Mouse (Mus musculus): ENCODE data around the gene Bard1. TPM values are rescaled to one million over a fixed set of nuclear protein-coding genes. Genes with fewer than 3 reads are reported as not detected.

Gene Bard1
- polyA plus RNA-seq, 2 experiments, result 2.6 to 7.1 TPM

DNA sequence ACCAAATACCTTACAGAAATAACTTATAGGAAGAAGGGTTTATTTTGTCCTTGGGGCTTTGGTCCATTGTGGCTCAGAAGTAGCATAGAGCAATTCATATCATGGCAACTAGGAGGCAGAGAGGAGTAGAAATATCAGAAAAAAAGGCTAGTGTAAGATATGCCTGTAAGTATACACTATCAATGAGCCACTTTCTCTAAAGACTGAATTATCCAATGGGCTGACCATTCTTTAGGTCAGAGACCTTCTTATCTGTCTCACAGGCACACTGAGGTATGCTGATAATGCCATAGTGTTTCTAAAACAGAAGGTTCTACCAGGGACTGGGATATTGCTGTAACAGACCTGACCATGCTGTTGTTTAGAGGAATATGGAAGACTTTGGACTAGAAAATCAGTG, 32.2 kb downstream of the Bard1 start:
- ATAC-seq (ENCODE audit: insufficient read depth), result peak; percentile 84
- peak; percentile 65 for TF ChIP-seq EP300 (IDR thresholded peaks at IDR 0.05; ENCODE audit: low read depth)
- peak; percentile 25; the same call in 1 of the 2 replicates for TF ChIP-seq CTCF (IDR thresholded peaks at IDR 0.05; ENCODE audit: low read depth)
- peak; percentile 24 to 30 (median 30) for DNase-seq (ENCODE audit: low read depth in 3 of 3, low spot score in 3 of 3)
- Histone ChIP-seq H3K27ac (no peak overlapping the region), H3K9me3 (ENCODE audit: control insufficient read depth, low read length) (no peaks in the 10 kb centered on the region), H3K4me3 (ENCODE audit: insufficient read depth in 1 of 2, low read depth in 2 of 2, low read length in 2 of 2) (no peak overlapping the region), H3K36me3 (replicated peaks; ENCODE audit: control insufficient read depth, insufficient read depth, low read depth) (peaks cover 26% of the 10 kb centered on the region), H3K27me3 (ENCODE audit: control insufficient read depth, insufficient read depth, low read length) (no peaks in the 10 kb centered on the region), H3K9ac (replicated peaks) (no peak overlapping the region), H3K4me1 (replicated peaks; ENCODE audit: control insufficient read depth in 2 of 2, insufficient read depth in 2 of 2, low read length in 1 of 2) (peaks cover 8 to 16% of the 10 kb centered on the region in 2 experiments), H3K4me2 (ENCODE audit: low read depth) (no peak overlapping the region)

- 58% methylated on average over 3 of the region's 3 CpGs for WGBS (ENCODE audit: insufficient replicate concordance)
- Histone ChIP-seq H3K4me3 (ENCODE audit: insufficient read depth in 1 of 2, low read depth in 2 of 2, low read length in 2 of 2) (no peak overlapping the region), H3K9me3 (ENCODE audit: control insufficient read depth, low read length) (no peaks in the 10 kb centered on the region), H3K4me2 (ENCODE audit: low read depth) (no peak overlapping the region), H3K27ac (no peak overlapping the region), H3K27me3 (ENCODE audit: control insufficient read depth, insufficient read depth, low read length) (no peaks in the 10 kb centered on the region), H3K36me3 (replicated peaks; ENCODE audit: control insufficient read depth, insufficient read depth, low read depth) (peaks cover 21% of the 10 kb centered on the region), H3K9ac (replicated peaks) (no peak overlapping the region), H3K4me1 (replicated peaks; ENCODE audit: control insufficient read depth in 2 of 2, insufficient read depth in 2 of 2, low read length in 1 of 2) (peaks cover 8 to 16% of the 10 kb centered on the region in 2 experiments)
- ATAC-seq (ENCODE audit: insufficient read depth) (no peak), DNase-seq (ENCODE audit: low read depth in 3 of 3, low spot score in 3 of 3) (no peak)
- TF ChIP-seq CTCF (IDR thresholded peaks at IDR 0.05; ENCODE audit: low read depth) (no peak), EP300 (IDR thresholded peaks at IDR 0.05; ENCODE audit: low read depth) (0 out of 2 replicates have a peak, but pooled peaks have one; percentile 9)
These were observed 34.1 kb downstream of the Bard1 start for GRCm38 (mm10) chr1:71068728-71069304.

DNA sequence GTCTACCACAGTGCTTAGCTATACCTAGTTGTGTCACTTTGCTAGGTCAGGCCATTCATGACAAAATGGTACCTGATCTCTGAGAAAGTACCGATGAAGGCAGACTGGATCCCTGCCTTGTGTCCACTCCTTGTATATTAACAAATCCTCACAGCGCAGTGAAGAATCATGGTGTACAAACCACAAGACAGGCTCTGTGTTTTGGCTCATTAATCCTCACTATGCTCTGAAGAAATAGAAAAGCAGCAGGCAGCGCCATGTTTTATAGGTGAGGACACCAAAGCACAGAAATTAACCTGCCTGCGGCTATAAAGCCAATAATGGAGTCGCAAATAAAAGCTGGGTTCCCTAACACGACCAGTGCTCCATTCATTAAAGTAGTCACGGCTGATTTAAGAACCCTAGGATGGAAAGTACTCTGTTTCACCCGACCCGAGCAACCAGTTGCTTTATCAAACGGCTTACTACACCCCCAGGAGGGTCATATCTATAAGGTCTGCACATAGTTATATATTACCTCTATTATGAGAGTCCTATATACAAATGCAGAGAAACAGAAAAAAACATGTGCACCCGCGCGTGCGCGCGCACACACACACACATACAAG, 39.0 kb downstream of the Bard1 start:
- WGBS (ENCODE audit: insufficient replicate concordance), result 91% methylated on average over 16 of the region's 16 CpGs
- no peaks in the 10 kb centered on the region for H3K27me3 ChIP-seq (ENCODE audit: control insufficient read depth, insufficient read depth, low read length)
- no peak for DNase-seq (ENCODE audit: low read depth in 3 of 3, low spot score in 3 of 3)
- peaks cover 23% of the 10 kb centered on the region for H3K36me3 ChIP-seq (replicated peaks; ENCODE audit: control insufficient read depth, insufficient read depth, low read depth)
- no peak overlapping the region for H3K4me3 ChIP-seq (ENCODE audit: insufficient read depth in 1 of 2, low read depth in 2 of 2, low read length in 2 of 2)
- TF ChIP-seq EP300 (IDR thresholded peaks at IDR 0.05; ENCODE audit: low read depth), result no peak
- TF ChIP-seq CTCF (IDR thresholded peaks at IDR 0.05; ENCODE audit: low read depth), result no peak
- H3K9ac ChIP-seq (replicated peaks), result no peak overlapping the region
- H3K4me1 ChIP-seq (replicated peaks; ENCODE audit: control insufficient read depth in 2 of 2, insufficient read depth in 2 of 2, low read length in 1 of 2), result 0 out of 4 replicates have a peak, but pooled peaks cover 0 to 1% of the 10 kb centered on the region in 2 experiments
- no peak for ATAC-seq (ENCODE audit: insufficient read depth)
- H3K4me2 ChIP-seq (ENCODE audit: low read depth), result no peak overlapping the region
- H3K27ac ChIP-seq, result no peak overlapping the region
- no peaks in the 10 kb centered on the region for H3K9me3 ChIP-seq (ENCODE audit: control insufficient read depth, low read length)

DNA sequence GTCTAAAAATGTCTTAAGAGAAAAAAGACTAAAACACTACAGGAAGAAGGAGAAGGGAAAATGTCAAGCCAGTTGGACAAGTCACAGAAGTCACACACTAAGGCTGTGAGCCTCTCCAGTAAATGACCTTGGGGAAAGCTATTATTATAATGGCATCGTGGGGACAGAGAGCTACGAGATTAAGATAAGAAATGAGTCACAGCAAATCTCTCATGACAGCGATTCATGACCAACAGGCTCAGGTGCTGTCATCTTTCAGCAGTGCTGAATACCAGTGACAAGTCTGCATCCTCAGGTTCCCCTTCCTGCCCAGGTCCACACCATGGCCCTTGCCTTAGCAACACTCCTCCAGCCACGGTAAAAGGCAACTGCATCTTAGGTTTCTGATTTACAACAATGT, 46.8 kb downstream of the Bard1 start:
- H3K9ac ChIP-seq (replicated peaks), result no peak overlapping the region
- DNase-seq (ENCODE audit: low read depth in 3 of 3, low spot score in 3 of 3), result no peak
- no peak overlapping the region for H3K4me2 ChIP-seq (ENCODE audit: low read depth)
- no peak overlapping the region for H3K27ac ChIP-seq
- no peaks in the 10 kb centered on the region for H3K9me3 ChIP-seq (ENCODE audit: control insufficient read depth, low read length)
- H3K4me1 ChIP-seq (replicated peaks; ENCODE audit: control insufficient read depth in 2 of 2, insufficient read depth in 2 of 2, low read length in 1 of 2), result 0 out of 4 replicates have a peak, but pooled peaks cover 0 to 7% of the 10 kb centered on the region in 2 experiments
- H3K27me3 ChIP-seq (ENCODE audit: control insufficient read depth, insufficient read depth, low read length), result no peaks in the 10 kb centered on the region
- TF ChIP-seq CTCF (IDR thresholded peaks at IDR 0.05; ENCODE audit: low read depth), result no peak
- TF ChIP-seq EP300 (IDR thresholded peaks at IDR 0.05; ENCODE audit: low read depth), result no peak
- no peak overlapping the region for H3K4me3 ChIP-seq (ENCODE audit: insufficient read depth in 1 of 2, low read depth in 2 of 2, low read length in 2 of 2)
- ATAC-seq (ENCODE audit: insufficient read depth), result no peak
- H3K36me3 ChIP-seq (replicated peaks; ENCODE audit: control insufficient read depth, insufficient read depth, low read depth), result peaks cover 20% of the 10 kb centered on the region
- 47% methylated on average over 4 of the region's 4 CpGs for WGBS (ENCODE audit: insufficient replicate concordance)

DNA sequence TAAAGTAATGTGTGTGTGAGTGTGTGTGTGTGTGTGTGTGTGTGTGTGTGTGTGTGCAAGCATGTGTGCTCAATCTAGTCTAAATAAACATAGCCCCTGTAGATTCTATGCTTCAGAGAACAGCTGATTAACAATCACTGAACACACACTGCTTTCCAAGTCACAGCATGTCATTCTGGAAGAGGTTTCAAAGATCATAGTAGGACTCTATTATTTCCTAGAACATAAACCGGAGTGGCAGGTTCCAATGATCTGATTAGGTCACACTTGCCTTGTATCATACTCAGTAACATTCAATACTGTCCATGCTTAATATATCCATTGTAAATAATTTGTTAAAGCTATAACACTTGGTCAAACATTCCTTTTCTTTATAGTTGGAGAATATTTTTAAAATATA, 47.5 kb downstream of the Bard1 start:
- H3K27me3 ChIP-seq (ENCODE audit: control insufficient read depth, insufficient read depth, low read length), result no peaks in the 10 kb centered on the region
- peaks cover 20% of the 10 kb centered on the region for H3K36me3 ChIP-seq (replicated peaks; ENCODE audit: control insufficient read depth, insufficient read depth, low read depth)
- no peak overlapping the region for H3K27ac ChIP-seq
- H3K4me2 ChIP-seq (ENCODE audit: low read depth), result no peak overlapping the region
- no peaks in the 10 kb centered on the region for H3K9me3 ChIP-seq (ENCODE audit: control insufficient read depth, low read length)
- H3K9ac ChIP-seq (replicated peaks), result no peak overlapping the region
- TF ChIP-seq CTCF (IDR thresholded peaks at IDR 0.05; ENCODE audit: low read depth), result no peak
- no peak for TF ChIP-seq EP300 (IDR thresholded peaks at IDR 0.05; ENCODE audit: low read depth)
- no peak for ATAC-seq (ENCODE audit: insufficient read depth)
- no peak for DNase-seq (ENCODE audit: low read depth in 3 of 3, low spot score in 3 of 3)
- no peak overlapping the region for H3K4me3 ChIP-seq (ENCODE audit: insufficient read depth in 1 of 2, low read depth in 2 of 2, low read length in 2 of 2)
- 0 out of 4 replicates have a peak, but pooled peaks cover 0 to 7% of the 10 kb centered on the region in 2 experiments for H3K4me1 ChIP-seq (replicated peaks; ENCODE audit: control insufficient read depth in 2 of 2, insufficient read depth in 2 of 2, low read length in 1 of 2)
- 69% methylated on average over 1 of the region's 1 CpGs for WGBS (ENCODE audit: insufficient replicate concordance)

Measured in liver, embryonic 14.5 days (tissue).